Mouse (Mus musculus): ENCODE measurements around the gene Ubald1. TPM values are rescaled to one million over a fixed set of nuclear protein-coding genes. Genes with fewer than 3 reads are reported as not detected.

Gene Ubald1
- total and polyA plus RNA-seq, 3 experiments, result 9.6 to 53.7 (median 11.6) TPM

- dilution Hi-C loops (cut with MboI; ENCODE audit: extremely low pct_ligation_motif_present, extremely low pct_unique_long_range_greater_than_20kb, low sequenced_read_pairs), result no loop called here
- H3K79me2 ChIP-seq (replicated peaks; ENCODE audit: control insufficient read depth, extremely low read depth, insufficient read depth, poor library complexity, severe bottlenecking), result no peaks in the 10 kb centered on the region
- no peak for TF ChIP-seq CHD1 (IDR thresholded peaks at IDR 0.05; ENCODE audit: low read depth, low read length)
- no peak for TF ChIP-seq NELFE (IDR thresholded peaks at IDR 0.05; ENCODE audit: low read depth, low read length)
- TF ChIP-seq RAD21 (IDR thresholded peaks at IDR 0.05; ENCODE audit: low read depth, low read length), result peak; percentile 26
- no peak for TF ChIP-seq NRF1 (IDR thresholded peaks at IDR 0.05; ENCODE audit: low read depth, low read length)
- TF ChIP-seq POLR2A (IDR thresholded peaks at IDR 0.05; ENCODE audit: low read depth, low read length), result no peak
- no peak for TF ChIP-seq TBP (conservative IDR thresholded peaks at IDR 0.05; ENCODE audit: low read depth, low read length)
- no peak for TF ChIP-seq KAT2A (IDR thresholded peaks at IDR 0.05; ENCODE audit: insufficient replicate concordance, low read length)
- TF ChIP-seq POLR2AphosphoS2 (IDR thresholded peaks at IDR 0.05; ENCODE audit: low read depth, low read length), result no peak
- peak; percentile 56 to 62 for TF ChIP-seq CTCF (conservative IDR thresholded peaks at IDR 0.05 in 1 of 2, IDR thresholded peaks at IDR 0.05 in 1 of 2; ENCODE audit: low read depth in 2 of 2, low read length in 2 of 2)
- TF ChIP-seq ELF1 (IDR thresholded peaks at IDR 0.05; ENCODE audit: low read depth, low read length), result no peak
- TF ChIP-seq MEF2A (IDR thresholded peaks at IDR 0.05; ENCODE audit: borderline replicate concordance, low read depth, low read length), result no peak
- TF ChIP-seq MXI1 (IDR thresholded peaks at IDR 0.05; ENCODE audit: low read depth, low read length), result no peak
- TF ChIP-seq ETS1 (conservative IDR thresholded peaks at IDR 0.05; ENCODE audit: low read depth, low read length), result no peak
- TF ChIP-seq USF1 (IDR thresholded peaks at IDR 0.05; ENCODE audit: low read depth, low read length), result no peak
- no peak for TF ChIP-seq TCF12 (IDR thresholded peaks at IDR 0.05; ENCODE audit: low read depth, low read length)
- peak; percentile 62; the same call in 1 of the 2 replicates for TF ChIP-seq MYC (IDR thresholded peaks at IDR 0.05; ENCODE audit: low read depth, low read length)
- no peak for TF ChIP-seq HCFC1 (IDR thresholded peaks at IDR 0.05; ENCODE audit: low read depth, low read length)
- TF ChIP-seq MAFK (IDR thresholded peaks at IDR 0.05; ENCODE audit: insufficient replicate concordance, low read length), result no peak
- TF ChIP-seq USF2 (conservative IDR thresholded peaks at IDR 0.05; ENCODE audit: low read depth, low read length), result no peak
- TF ChIP-seq BHLHE40 (IDR thresholded peaks at IDR 0.05; ENCODE audit: low read depth, low read length), result no peak
- TF ChIP-seq JUND (conservative IDR thresholded peaks at IDR 0.05; ENCODE audit: low read depth, low read length), result no peak
- no peak for TF ChIP-seq JUN (IDR thresholded peaks at IDR 0.05; ENCODE audit: insufficient read depth, low read depth, low read length)
- no peak for TF ChIP-seq GABPA (IDR thresholded peaks at IDR 0.05; ENCODE audit: insufficient replicate concordance, low read depth, low read length)
- no peak overlapping the region for H3K27ac ChIP-seq (ENCODE audit: insufficient read depth, low read depth)
- in situ Hi-C loops (cut with MboI; ENCODE audit: low pct_ligation_motif_present, low pct_unique_long_range_greater_than_20kb, low sequenced_read_pairs), result no loop called here
- no peak overlapping the region for H3K9ac ChIP-seq (ENCODE audit: insufficient read depth, low read depth)
- H3K4me1 ChIP-seq (ENCODE audit: control insufficient read depth in 1 of 2, insufficient read depth in 2 of 2), result peaks cover 39 to 70% of the 10 kb centered on the region in 2 experiments
- H3K36me3 ChIP-seq (replicated peaks in 1 of 2; ENCODE audit: control insufficient read depth in 1 of 2, insufficient read depth in 1 of 2, low read length in 1 of 2), result peaks cover 11 to 17% of the 10 kb centered on the region in 2 experiments
- H3K9me3 ChIP-seq (replicated peaks; ENCODE audit: low read length), result no peaks in the 10 kb centered on the region
- peak; percentile 46 for DNase-seq (ENCODE audit: extremely low read depth)
- H3K4me3 ChIP-seq (replicated peaks in 1 of 3; ENCODE audit: low read depth in 2 of 3, low read length in 2 of 3, poor library complexity in 1 of 3), result no peak overlapping the region
- H3K27me3 ChIP-seq (replicated peaks), result no peaks in the 10 kb centered on the region
- H3K4me2 ChIP-seq (ENCODE audit: insufficient read depth, low read depth, poor library complexity, severe bottlenecking), result no peak overlapping the region
Measured at GRCm38 (mm10) chr16:4909745-4910144, 29.6 kb upstream of the Ubald1 start.
